Mouse (Mus musculus) C2C12 (cell line): ENCODE results near the gene Zfp575.

Experiments used
- CTCF ChIP-seq: IDR thresholded peaks from one replicate; pipeline ENCODE4 v1.5.1; 2011; ENCODE audit not compliant: control insufficient read depth, insufficient read depth, insufficient read length
- MAX ChIP-seq: IDR thresholded peaks from one replicate; pipeline ENCODE4 v1.6.1; 2011; ENCODE audit warnings: mild to moderate bottlenecking, control low read depth
- MYOD1 ChIP-seq: IDR thresholded peaks from one replicate; pipeline ENCODE4 v1.6.1; 2011; ENCODE audit warnings: low read depth; ENCODE audit not compliant: control insufficient read depth, insufficient read length

GRCm38 (mm10) chr7:24538701-24539100 lies 48.7 kb downstream of the Zfp575 start:
- TF ChIP-seq MAX (no peak), MYOD1 (no peak), CTCF (no peak)
